Mouse (Mus musculus): ENCODE measurements around the gene Sri. TPM values are rescaled to one million over a fixed set of nuclear protein-coding genes. Genes with fewer than 3 reads are reported as not detected.

Sri gene
- total RNA-seq, 1 experiment: 93.0 TPM

DNA sequence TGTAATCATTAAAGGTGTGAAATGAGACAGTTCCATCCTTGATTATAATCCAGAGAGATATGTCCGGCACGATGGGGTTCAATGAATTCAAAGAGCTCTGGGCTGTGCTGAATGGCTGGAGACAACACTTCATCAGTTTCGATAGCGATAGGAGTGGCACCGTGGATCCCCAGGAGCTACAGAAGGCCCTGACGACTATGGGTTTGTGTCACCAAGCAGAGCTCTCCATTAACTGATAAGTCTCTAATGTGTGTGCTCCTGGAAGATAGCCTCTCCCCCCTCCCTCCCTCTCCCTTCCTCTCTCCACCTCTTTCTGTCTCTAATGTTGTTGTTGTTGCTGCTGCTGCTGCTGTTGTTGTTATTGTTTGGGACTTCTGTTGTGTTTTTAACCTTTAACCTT, 17.3 kb downstream of the Sri start:
- in situ Hi-C loops (cut with MboI; ENCODE audit: low sequenced_read_pairs in 2 of 2, unreplicated experiment in 2 of 2): no loop called here
- TF ChIP-seq MAFK (IDR thresholded peaks at IDR 0.05; ENCODE audit: insufficient read depth, low read depth, low read length) (no peak), HCFC1 (IDR thresholded peaks at IDR 0.05; ENCODE audit: borderline replicate concordance, insufficient read depth, low read length) (no peak), ZNF384 (IDR thresholded peaks at IDR 0.05; ENCODE audit: low read depth, low read length) (no peak), CHD2 (IDR thresholded peaks at IDR 0.05; ENCODE audit: low read depth, low read length) (no peak), ZC3H11A (IDR thresholded peaks at IDR 0.05; ENCODE audit: borderline replicate concordance, low read depth, low read length) (no peak)
- no peak overlapping the region for H3K27ac ChIP-seq (ENCODE audit: insufficient read depth, low read depth, low read length, poor library complexity, severe bottlenecking)
- no peak for DNase-seq (ENCODE audit: low read depth, low spot score)
- no peaks in the 10 kb centered on the region for H3K9me3 ChIP-seq (ENCODE audit: control insufficient read depth, insufficient read depth, low read depth, low read length)
- no peak overlapping the region for H3K9ac ChIP-seq (ENCODE audit: insufficient read depth, low read depth, low read length, poor library complexity, severe bottlenecking)
- peaks cover 6% of the 10 kb centered on the region; the same call in 1 of the 2 replicates for H3K36me3 ChIP-seq (ENCODE audit: control insufficient read depth, insufficient read depth, low read length, poor library complexity, severe bottlenecking)
- H3K4me3 ChIP-seq (ENCODE audit: insufficient read depth in 1 of 2, low read depth in 1 of 2, low read length in 2 of 2, poor library complexity in 1 of 2, severe bottlenecking in 1 of 2): no peak overlapping the region
- no peaks in the 10 kb centered on the region for H3K4me1 ChIP-seq (ENCODE audit: control insufficient read depth in 2 of 2, insufficient read depth in 2 of 2, low read length in 2 of 2, poor library complexity in 1 of 2)

DNA sequence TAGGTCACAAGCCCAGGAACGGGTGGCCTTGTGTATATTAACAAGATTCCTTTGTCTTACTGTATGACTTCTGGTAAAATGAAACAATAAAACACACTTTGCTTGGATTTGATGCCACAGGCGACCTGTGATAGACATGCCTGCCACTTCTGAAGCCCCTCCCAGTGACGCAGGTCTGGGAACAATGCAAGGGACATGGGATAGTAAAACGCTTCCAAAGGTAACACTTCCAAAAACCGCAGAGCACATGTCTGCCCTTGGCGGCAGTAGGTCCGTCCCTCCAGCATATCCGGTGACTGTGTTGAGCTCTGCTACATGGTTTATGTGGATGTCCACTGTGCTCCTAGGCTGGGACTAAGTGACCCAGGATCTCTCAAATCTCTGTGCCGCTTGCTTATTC, 27.5 kb downstream of the Sri start:
- in situ Hi-C loops (cut with MboI; ENCODE audit: low sequenced_read_pairs in 2 of 2, unreplicated experiment in 2 of 2): no loop called here
- no peaks in the 10 kb centered on the region for H3K36me3 ChIP-seq (ENCODE audit: control insufficient read depth, insufficient read depth, low read length, poor library complexity, severe bottlenecking)
- H3K4me1 ChIP-seq (ENCODE audit: control insufficient read depth in 2 of 2, insufficient read depth in 2 of 2, low read length in 2 of 2, poor library complexity in 1 of 2): no peaks in the 10 kb centered on the region
- H3K4me3 ChIP-seq (ENCODE audit: insufficient read depth in 1 of 2, low read depth in 1 of 2, low read length in 2 of 2, poor library complexity in 1 of 2, severe bottlenecking in 1 of 2): no peak overlapping the region
- H3K27ac ChIP-seq (ENCODE audit: insufficient read depth, low read depth, low read length, poor library complexity, severe bottlenecking): no peak overlapping the region
- no peak for DNase-seq (ENCODE audit: low read depth, low spot score)
- no peak for TF ChIP-seq CHD2 (IDR thresholded peaks at IDR 0.05; ENCODE audit: low read depth, low read length)
- no peak for TF ChIP-seq HCFC1 (IDR thresholded peaks at IDR 0.05; ENCODE audit: borderline replicate concordance, insufficient read depth, low read length)
- no peak for TF ChIP-seq ZC3H11A (IDR thresholded peaks at IDR 0.05; ENCODE audit: borderline replicate concordance, low read depth, low read length)
- TF ChIP-seq MAFK (IDR thresholded peaks at IDR 0.05; ENCODE audit: insufficient read depth, low read depth, low read length): no peak
- no peak for TF ChIP-seq ZNF384 (IDR thresholded peaks at IDR 0.05; ENCODE audit: low read depth, low read length)
- no peaks in the 10 kb centered on the region for H3K9me3 ChIP-seq (ENCODE audit: control insufficient read depth, insufficient read depth, low read depth, low read length)
- H3K9ac ChIP-seq (ENCODE audit: insufficient read depth, low read depth, low read length, poor library complexity, severe bottlenecking): no peak overlapping the region

DNA sequence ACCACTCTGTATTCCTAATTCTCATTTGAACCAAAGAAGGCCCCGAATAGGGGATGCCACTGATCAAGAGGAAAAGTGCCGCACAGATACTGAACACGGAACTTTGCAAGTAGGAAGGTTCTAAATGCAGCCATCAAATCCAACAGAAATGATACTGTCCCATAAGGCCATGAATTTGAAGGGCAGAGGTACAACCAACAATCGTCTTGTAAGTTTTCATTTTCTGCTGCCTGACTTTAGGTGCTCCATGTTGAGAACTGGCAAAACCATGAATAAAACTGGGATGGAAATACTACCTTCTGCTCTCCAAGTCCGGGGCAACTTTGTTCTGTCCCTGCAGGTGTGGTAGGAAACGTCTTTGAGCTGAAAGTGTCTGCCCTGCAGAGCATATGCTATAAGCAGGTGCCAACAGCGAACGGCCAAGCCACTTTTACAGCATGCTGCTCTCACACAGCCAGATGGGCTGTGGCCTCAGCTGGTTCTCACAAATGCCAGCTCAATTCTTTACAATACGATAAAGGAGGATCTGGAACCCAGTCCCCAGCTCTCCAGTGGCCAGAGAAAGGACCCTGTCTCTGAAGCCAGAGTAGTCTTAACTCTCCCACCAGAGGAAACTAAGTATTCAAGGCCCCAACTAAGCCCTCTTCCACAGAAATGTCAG, 28.2 kb downstream of the Sri start:
- no peaks in the 10 kb centered on the region for H3K9me3 ChIP-seq (ENCODE audit: control insufficient read depth, insufficient read depth, low read depth, low read length)
- no peaks in the 10 kb centered on the region for H3K4me1 ChIP-seq (ENCODE audit: control insufficient read depth in 2 of 2, insufficient read depth in 2 of 2, low read length in 2 of 2, poor library complexity in 1 of 2)
- H3K27ac ChIP-seq (ENCODE audit: insufficient read depth, low read depth, low read length, poor library complexity, severe bottlenecking): no peak overlapping the region
- in situ Hi-C loops (cut with MboI; ENCODE audit: low sequenced_read_pairs in 2 of 2, unreplicated experiment in 2 of 2): no loop called here
- no peaks in the 10 kb centered on the region for H3K36me3 ChIP-seq (ENCODE audit: control insufficient read depth, insufficient read depth, low read length, poor library complexity, severe bottlenecking)
- no peak for DNase-seq (ENCODE audit: low read depth, low spot score)
- H3K4me3 ChIP-seq (ENCODE audit: insufficient read depth in 1 of 2, low read depth in 1 of 2, low read length in 2 of 2, poor library complexity in 1 of 2, severe bottlenecking in 1 of 2): no peak overlapping the region
- TF ChIP-seq ZC3H11A (IDR thresholded peaks at IDR 0.05; ENCODE audit: borderline replicate concordance, low read depth, low read length) (no peak), MAFK (IDR thresholded peaks at IDR 0.05; ENCODE audit: insufficient read depth, low read depth, low read length) (no peak), CHD2 (IDR thresholded peaks at IDR 0.05; ENCODE audit: low read depth, low read length) (no peak), ZNF384 (IDR thresholded peaks at IDR 0.05; ENCODE audit: low read depth, low read length) (no peak), HCFC1 (IDR thresholded peaks at IDR 0.05; ENCODE audit: borderline replicate concordance, insufficient read depth, low read length) (no peak)
- no peak overlapping the region for H3K9ac ChIP-seq (ENCODE audit: insufficient read depth, low read depth, low read length, poor library complexity, severe bottlenecking)

DNA sequence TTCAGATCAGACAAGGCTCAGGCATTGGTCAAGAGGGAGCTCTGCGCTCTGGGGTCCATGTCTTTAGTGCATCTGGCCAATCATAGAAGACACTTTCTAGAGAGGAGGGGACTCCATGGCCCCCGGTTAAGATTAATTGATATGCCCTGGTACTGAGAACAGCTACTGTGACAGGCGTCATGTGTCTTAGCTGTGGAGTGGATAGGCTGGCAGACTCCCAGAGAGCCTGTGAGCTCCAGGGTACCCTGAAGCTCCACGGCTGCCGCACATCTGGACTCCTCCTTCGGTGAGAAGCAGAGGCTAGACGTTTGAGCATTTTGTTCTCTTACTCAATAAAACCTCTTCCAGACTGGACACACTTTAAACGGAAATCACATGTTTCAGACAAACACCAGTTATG, 31.6 kb downstream of the Sri start:
- H3K4me1 ChIP-seq (ENCODE audit: control insufficient read depth in 2 of 2, insufficient read depth in 2 of 2, low read length in 2 of 2, poor library complexity in 1 of 2): no peaks in the 10 kb centered on the region
- H3K27ac ChIP-seq (ENCODE audit: insufficient read depth, low read depth, low read length, poor library complexity, severe bottlenecking): no peak overlapping the region
- H3K9me3 ChIP-seq (ENCODE audit: control insufficient read depth, insufficient read depth, low read depth, low read length): no peaks in the 10 kb centered on the region
- in situ Hi-C loops (cut with MboI; ENCODE audit: low sequenced_read_pairs in 2 of 2, unreplicated experiment in 2 of 2): no loop called here
- no peak for DNase-seq (ENCODE audit: low read depth, low spot score)
- TF ChIP-seq ZC3H11A (IDR thresholded peaks at IDR 0.05; ENCODE audit: borderline replicate concordance, low read depth, low read length) (no peak), MAFK (IDR thresholded peaks at IDR 0.05; ENCODE audit: insufficient read depth, low read depth, low read length) (no peak), CHD2 (IDR thresholded peaks at IDR 0.05; ENCODE audit: low read depth, low read length) (no peak), HCFC1 (IDR thresholded peaks at IDR 0.05; ENCODE audit: borderline replicate concordance, insufficient read depth, low read length) (no peak), ZNF384 (IDR thresholded peaks at IDR 0.05; ENCODE audit: low read depth, low read length) (no peak)
- H3K4me3 ChIP-seq (ENCODE audit: insufficient read depth in 1 of 2, low read depth in 1 of 2, low read length in 2 of 2, poor library complexity in 1 of 2, severe bottlenecking in 1 of 2): no peak overlapping the region
- H3K36me3 ChIP-seq (ENCODE audit: control insufficient read depth, insufficient read depth, low read length, poor library complexity, severe bottlenecking): no peaks in the 10 kb centered on the region
- H3K9ac ChIP-seq (ENCODE audit: insufficient read depth, low read depth, low read length, poor library complexity, severe bottlenecking): no peak overlapping the region

All from ES-E14 (cell line).